Mouse (Mus musculus) cerebellum, adult 8-10 months (tissue): Measurements from ENCODE around the gene Asb2.

ENCODE experiments used
- DNase-seq: peaks from one replicate; pipeline ENCODE4 v3.0.0; 2022

Asb2 gene

GRCm38 (mm10) chr12:103355746-103356414 is at the start of gene Asb2:
Gene Asb2, minus strand, starts transcription at chr12:103356001.
- no peak for DNase-seq

- DNase-seq, result no peak
Measured at GRCm38 (mm10) chr12:103404131-103404530, 48.3 kb upstream of the Asb2 start.

GRCm38 (mm10) chr12:103396751-103397150 is 41.0 kb upstream of the Asb2 start:
- no peak for DNase-seq

GRCm38 (mm10) chr12:103395486-103396275 is 39.9 kb upstream of the Asb2 start:
- DNase-seq, result no peak

GRCm38 (mm10) chr12:103393528-103393927 is 37.7 kb upstream of the Asb2 start:
- DNase-seq, result no peak

- DNase-seq, result no peak
Measured at GRCm38 (mm10) chr12:103391098-103391497, 35.3 kb upstream of the Asb2 start.

GRCm38 (mm10) chr12:103389982-103390381 is 34.2 kb upstream of the Asb2 start:
- no peak for DNase-seq

- no peak for DNase-seq
Measured at GRCm38 (mm10) chr12:103389348-103389727, 33.5 kb upstream of the Asb2 start.

GRCm38 (mm10) chr12:103388505-103389347 is 32.9 kb upstream of the Asb2 start, which contains the start of gene Otub2:
Gene Otub2, plus strand, starts transcription at chr12:103388682.
- DNase-seq, result peak; percentile 96

- DNase-seq, result no peak
Measured at GRCm38 (mm10) chr12:103380226-103380625, 24.4 kb upstream of the Asb2 start.

GRCm38 (mm10) chr12:103376774-103377173 is 21.0 kb upstream of the Asb2 start:
- DNase-seq, result no peak

- DNase-seq, result no peak
Measured at GRCm38 (mm10) chr12:103376124-103376523, 20.3 kb upstream of the Asb2 start.

GRCm38 (mm10) chr12:103373530-103374236 is 17.9 kb upstream of the Asb2 start:
- no peak for DNase-seq

- peak; percentile 36 for DNase-seq
Measured at GRCm38 (mm10) chr12:103371711-103372110, 15.9 kb upstream of the Asb2 start.

GRCm38 (mm10) chr12:103370861-103371260 is 15.1 kb upstream of the Asb2 start:
- DNase-seq, result no peak

- no peak for DNase-seq
Measured at GRCm38 (mm10) chr12:103368777-103369176, 13.0 kb upstream of the Asb2 start.

- DNase-seq, result no peak
Measured at GRCm38 (mm10) chr12:103368326-103368669, 12.5 kb upstream of the Asb2 start.

- peak; percentile 47 for DNase-seq
Measured at GRCm38 (mm10) chr12:103367620-103368325, 12.0 kb upstream of the Asb2 start.

GRCm38 (mm10) chr12:103367171-103367570 is 11.4 kb upstream of the Asb2 start:
- DNase-seq, result no peak

- DNase-seq, result no peak
Measured at GRCm38 (mm10) chr12:103362336-103362735, 6.5 kb upstream of the Asb2 start.

GRCm38 (mm10) chr12:103361539-103362307 is 5.9 kb upstream of the Asb2 start:
- no peak for DNase-seq
